Mouse (Mus musculus) brain, embryonic 14.5 days (tissue): Measurements from ENCODE around the gene Rabgef1.

Source experiments
- CTCF ChIP-seq: fragments of 200-500 bp; IDR thresholded peaks from 2 replicates; pipeline ENCODE4 v1.5.1; 2012; ENCODE audit warnings: inconsistent platforms, mild to moderate bottlenecking, moderate library complexity, borderline replicate concordance; ENCODE audit not compliant: insufficient read depth, insufficient read length; ENCODE audit errors: extremely low read depth
- POLR2A ChIP-seq: fragments of 200-500 bp; IDR thresholded peaks from 2 replicates; pipeline ENCODE4 v1.6.1; 2012; ENCODE audit warnings: mild to moderate bottlenecking, inconsistent platforms, borderline replicate concordance; ENCODE audit not compliant: poor library complexity, insufficient read depth, insufficient read length, severe bottlenecking; ENCODE audit errors: extremely low read depth

GRCm38 (mm10) chr5:130205441-130206023 lies 33.9 kb downstream of the Rabgef1 start:
- TF ChIP-seq CTCF (no peak), POLR2A (no peak)
